Mouse (Mus musculus): ENCODE measurements around the gene Rilp. TPM values are rescaled to one million over a fixed set of nuclear protein-coding genes. Genes with fewer than 3 reads are reported as not detected.

Gene Rilp
- polyA plus RNA-seq, 1 experiment from 2014 or later, result 0.73 TPM

GRCm38 (mm10) chr11:75535106-75535795 is 25.4 kb downstream of the Rilp start:
- no peaks in the 10 kb centered on the region for H3K9me3 ChIP-seq (replicated peaks)
- no peak overlapping the region for H3K9ac ChIP-seq
- H3K36me3 ChIP-seq, result no peaks in the 10 kb centered on the region
- no peak for ATAC-seq (ENCODE audit: insufficient number of reproducible peaks, low FRiP score, low TSS enrichment, low read depth)
- WGBS, result 49% methylated on average over 13 of the region's 13 CpGs
- H3K4me1 ChIP-seq, result peaks cover 21% of the 10 kb centered on the region
- H3K4me3 ChIP-seq (replicated peaks), result no peak overlapping the region
- H3K4me2 ChIP-seq (replicated peaks), result no peak overlapping the region
- no peaks in the 10 kb centered on the region for H3K27me3 ChIP-seq
- H3K27ac ChIP-seq (replicated peaks), result no peak overlapping the region

GRCm38 (mm10) chr11:75536255-75537024 is 26.5 kb downstream of the Rilp start:
- Histone ChIP-seq H3K36me3 (no peaks in the 10 kb centered on the region), H3K4me1 (peaks cover 18% of the 10 kb centered on the region), H3K27me3 (no peaks in the 10 kb centered on the region), H3K4me3 (replicated peaks) (no peak overlapping the region), H3K27ac (replicated peaks) (no peak overlapping the region), H3K4me2 (replicated peaks) (no peak overlapping the region), H3K9ac (no peak overlapping the region), H3K9me3 (replicated peaks) (no peaks in the 10 kb centered on the region)
- 88% methylated on average over 12 of the region's 12 CpGs for WGBS
- no peak for ATAC-seq (ENCODE audit: insufficient number of reproducible peaks, low FRiP score, low TSS enrichment, low read depth)

GRCm38 (mm10) chr11:75537025-75537414 is 27.1 kb downstream of the Rilp start:
- no peak for ATAC-seq (ENCODE audit: insufficient number of reproducible peaks, low FRiP score, low TSS enrichment, low read depth)
- Histone ChIP-seq H3K27ac (replicated peaks) (no peak overlapping the region), H3K4me3 (replicated peaks) (no peak overlapping the region), H3K9me3 (replicated peaks) (no peaks in the 10 kb centered on the region), H3K36me3 (no peaks in the 10 kb centered on the region), H3K9ac (no peak overlapping the region), H3K4me1 (peaks cover 16% of the 10 kb centered on the region), H3K27me3 (no peaks in the 10 kb centered on the region), H3K4me2 (replicated peaks) (no peak overlapping the region)
- WGBS, result 86% methylated on average over 8 of the region's 8 CpGs

- Histone ChIP-seq H3K36me3 (no peaks in the 10 kb centered on the region), H3K4me3 (replicated peaks) (no peak overlapping the region), H3K9ac (no peak overlapping the region), H3K4me1 (peaks cover 10% of the 10 kb centered on the region; the same call in 1 of the 2 replicates), H3K27me3 (no peaks in the 10 kb centered on the region), H3K27ac (replicated peaks) (peak overlapping the region; percentile 9; the same call in 1 of the 2 replicates), H3K4me2 (replicated peaks) (no peak overlapping the region), H3K9me3 (replicated peaks) (no peaks in the 10 kb centered on the region)
- no peak for ATAC-seq (ENCODE audit: insufficient number of reproducible peaks, low FRiP score, low TSS enrichment, low read depth)
- 49% methylated on average over 11 of the region's 11 CpGs for WGBS
Observed at GRCm38 (mm10) chr11:75537491-75538183, 27.7 kb downstream of the Rilp start.

- no peak overlapping the region for H3K9ac ChIP-seq
- 55% methylated on average over 9 of the region's 9 CpGs for WGBS
- H3K27me3 ChIP-seq, result no peaks in the 10 kb centered on the region
- no peak for ATAC-seq (ENCODE audit: insufficient number of reproducible peaks, low FRiP score, low TSS enrichment, low read depth)
- H3K36me3 ChIP-seq, result no peaks in the 10 kb centered on the region
- H3K4me3 ChIP-seq (replicated peaks), result no peak overlapping the region
- H3K4me1 ChIP-seq, result 0 out of 2 replicates have a peak, but pooled peaks cover 8% of the 10 kb centered on the region
- peak overlapping the region; percentile 9; the same call in 1 of the 2 replicates for H3K27ac ChIP-seq (replicated peaks)
- H3K9me3 ChIP-seq (replicated peaks), result no peaks in the 10 kb centered on the region
- H3K4me2 ChIP-seq (replicated peaks), result no peak overlapping the region
Observed at GRCm38 (mm10) chr11:75538184-75538969, 28.5 kb downstream of the Rilp start.

- WGBS, result 73% methylated on average over 13 of the region's 13 CpGs
Observed at GRCm38 (mm10) chr11:75538970-75539299, 29.0 kb downstream of the Rilp start.

GRCm38 (mm10) chr11:75540209-75540608 is 30.3 kb downstream of the Rilp start:
- H3K4me1 ChIP-seq, result 0 out of 2 replicates have a peak, but pooled peaks cover 8% of the 10 kb centered on the region
- H3K27me3 ChIP-seq, result no peaks in the 10 kb centered on the region
- no peak overlapping the region for H3K27ac ChIP-seq (replicated peaks)
- no peak overlapping the region for H3K4me3 ChIP-seq (replicated peaks)
- H3K9ac ChIP-seq, result no peak overlapping the region
- H3K4me2 ChIP-seq (replicated peaks), result no peak overlapping the region
- 70% methylated on average over 8 of the region's 8 CpGs for WGBS
- no peaks in the 10 kb centered on the region for H3K36me3 ChIP-seq
- no peaks in the 10 kb centered on the region for H3K9me3 ChIP-seq (replicated peaks)
- no peak for ATAC-seq (ENCODE audit: insufficient number of reproducible peaks, low FRiP score, low TSS enrichment, low read depth)

More at GRCm38 (mm10) chr11:75538970-75539299, 29.0 kb downstream of the Rilp start:
- no peaks in the 10 kb centered on the region for H3K27me3 ChIP-seq
- 0 out of 2 replicates have a peak, but pooled peaks cover 8% of the 10 kb centered on the region for H3K4me1 ChIP-seq
- H3K36me3 ChIP-seq, result no peaks in the 10 kb centered on the region
- no peak overlapping the region for H3K4me2 ChIP-seq (replicated peaks)
- ATAC-seq (ENCODE audit: insufficient number of reproducible peaks, low FRiP score, low TSS enrichment, low read depth), result no peak
- no peak overlapping the region for H3K4me3 ChIP-seq (replicated peaks)
- no peaks in the 10 kb centered on the region for H3K9me3 ChIP-seq (replicated peaks)
- no peak overlapping the region for H3K9ac ChIP-seq
- H3K27ac ChIP-seq (replicated peaks), result no peak overlapping the region

- Histone ChIP-seq H3K27ac (replicated peaks) (no peak overlapping the region), H3K4me1 (0 out of 2 replicates have a peak, but pooled peaks cover 8% of the 10 kb centered on the region), H3K36me3 (no peaks in the 10 kb centered on the region), H3K4me2 (replicated peaks) (no peak overlapping the region), H3K27me3 (no peaks in the 10 kb centered on the region), H3K4me3 (replicated peaks) (no peak overlapping the region), H3K9ac (no peak overlapping the region), H3K9me3 (replicated peaks) (no peaks in the 10 kb centered on the region)
- WGBS, result 68% methylated on average over 19 of the region's 19 CpGs
- no peak for ATAC-seq (ENCODE audit: insufficient number of reproducible peaks, low FRiP score, low TSS enrichment, low read depth)
Observed at GRCm38 (mm10) chr11:75540710-75541581, 31.1 kb downstream of the Rilp start.

GRCm38 (mm10) chr11:75544713-75545112 is 34.8 kb downstream of the Rilp start:
- H3K9ac ChIP-seq, result no peak overlapping the region
- H3K36me3 ChIP-seq, result no peaks in the 10 kb centered on the region
- H3K4me1 ChIP-seq, result peaks cover 8% of the 10 kb centered on the region
- ATAC-seq (ENCODE audit: insufficient number of reproducible peaks, low FRiP score, low TSS enrichment, low read depth), result no peak
- H3K9me3 ChIP-seq (replicated peaks), result no peaks in the 10 kb centered on the region
- H3K27ac ChIP-seq (replicated peaks), result no peak overlapping the region
- H3K4me3 ChIP-seq (replicated peaks), result no peak overlapping the region
- H3K4me2 ChIP-seq (replicated peaks), result no peak overlapping the region
- WGBS, result 74% methylated on average over 9 of the region's 9 CpGs
- H3K27me3 ChIP-seq, result no peaks in the 10 kb centered on the region

GRCm38 (mm10) chr11:75546057-75546456 is 36.2 kb downstream of the Rilp start:
- no peak overlapping the region for H3K4me2 ChIP-seq (replicated peaks)
- no peaks in the 10 kb centered on the region for H3K9me3 ChIP-seq (replicated peaks)
- H3K27me3 ChIP-seq, result no peaks in the 10 kb centered on the region
- peaks cover 20% of the 10 kb centered on the region for H3K4me1 ChIP-seq
- 52% methylated on average over 4 of the region's 4 CpGs for WGBS
- no peak overlapping the region for H3K27ac ChIP-seq (replicated peaks)
- H3K4me3 ChIP-seq (replicated peaks), result no peak overlapping the region
- ATAC-seq (ENCODE audit: insufficient number of reproducible peaks, low FRiP score, low TSS enrichment, low read depth), result no peak
- H3K9ac ChIP-seq, result no peak overlapping the region
- no peaks in the 10 kb centered on the region for H3K36me3 ChIP-seq

All from embryonic facial prominence, embryonic 15.5 days (tissue).